8 mouse cellular contexts compared by ENCODE assay signal in the genomic region with DNA sequence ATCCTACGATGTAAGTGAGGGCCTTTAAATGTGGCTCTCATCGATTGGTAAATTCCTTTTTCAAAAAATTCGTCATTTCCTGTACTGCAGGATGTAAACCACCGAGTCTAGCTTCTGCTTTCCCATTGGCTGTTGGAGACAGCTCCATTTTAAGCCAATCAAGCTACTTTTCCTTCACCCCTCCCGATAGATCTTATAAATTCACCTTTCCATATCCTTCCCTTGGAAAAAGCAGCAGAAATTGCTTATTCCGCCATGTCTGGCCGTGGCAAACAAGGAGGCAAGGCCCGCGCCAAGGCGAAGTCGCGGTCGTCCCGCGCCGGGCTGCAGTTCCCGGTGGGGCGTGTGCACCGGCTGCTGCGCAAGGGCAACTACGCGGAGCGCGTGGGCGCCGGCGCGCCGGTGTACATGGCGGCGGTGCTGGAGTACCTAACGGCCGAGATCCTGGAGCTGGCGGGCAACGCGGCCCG. TPM values are rescaled to one million over a fixed set of nuclear protein-coding genes. Genes with fewer than 3 reads are reported as not detected.
DNase-seq lines count a peak whose midpoint lies in the region; ATAC-seq and TF ChIP-seq lines count a peak whose summit lies in the region.

A gene (minus strand): TSS at position 49 of the 470 bp plus-strand sequence.
A gene (plus strand): TSS at position 205 of the 470 bp plus-strand sequence.

- DNase-seq in ES-E14 (ENCODE audit: low read depth, low spot score), result no peak
- DNase-seq in cerebellum, adult 11-12 months, result peak; percentile 79
- peak; percentile 61 for DNase-seq in heart, postnatal 25 days (ENCODE audit: low spot score)
- DNase-seq in layer of hippocampus, adult 11-12 months (ENCODE audit: low spot score), result peak; percentile 79
- peak; percentile 79 for DNase-seq in liver, postnatal 0 days
- DNase-seq in testis, postnatal 10 days (ENCODE audit: low spot score), result peak; percentile 70

- peaks cover 0 to 3% of the 10 kb centered on the region in 2 experiments; a peak in 2 of 4 replicates for H3K4me1 ChIP-seq in ES-E14 (ENCODE audit: control insufficient read depth in 2 of 2, insufficient read depth in 2 of 2, low read length in 2 of 2, poor library complexity in 1 of 2)
- peaks cover 43% of the 10 kb centered on the region for H3K4me1 ChIP-seq in forebrain, embryonic 15.5 days
- peaks cover 40% of the 10 kb centered on the region for H3K4me1 ChIP-seq in liver, postnatal 0 days (ENCODE audit: insufficient read depth)
- H3K4me1 ChIP-seq in neural tube, embryonic 14.5 days (ENCODE audit: control insufficient read depth, insufficient read depth, low read length), result peaks cover 13% of the 10 kb centered on the region

- peak within 1 kb of the TSS; percentile 93 for H3K27ac ChIP-seq in ES-E14 (ENCODE audit: insufficient read depth, low read depth, low read length, poor library complexity, severe bottlenecking)
- H3K27ac ChIP-seq in forebrain, embryonic 15.5 days (replicated peaks), result peak within 1 kb of the TSS; percentile 98
- H3K27ac ChIP-seq in liver, postnatal 0 days (ENCODE audit: low read depth), result peak within 1 kb of the TSS; percentile 99
- peak within 1 kb of the TSS; percentile 95 for H3K27ac ChIP-seq in neural tube, embryonic 14.5 days (ENCODE audit: low read depth, low read length)

- H3K27me3 ChIP-seq in forebrain, embryonic 15.5 days, result no peaks in the 10 kb centered on the region
- no peaks in the 10 kb centered on the region for H3K27me3 ChIP-seq in liver, postnatal 0 days (ENCODE audit: insufficient read depth, low read length)
- no peaks in the 10 kb centered on the region for H3K27me3 ChIP-seq in neural tube, embryonic 14.5 days (ENCODE audit: control insufficient read depth, insufficient read depth, low read length)

- peak; percentile 89 for ATAC-seq in forebrain, embryonic 15.5 days (replicated peaks)
- ATAC-seq in liver, postnatal 0 days, result peak; percentile 62
- peak; percentile 92 for ATAC-seq in neural tube, embryonic 14.5 days (ENCODE audit: low read depth)

- under 1% methylated on average over 37 of the region's 37 CpGs for WGBS in forebrain, embryonic 15.5 days
- under 1% methylated on average over 37 of the region's 37 CpGs for WGBS in liver, postnatal 0 days (ENCODE audit: insufficient replicate concordance)
- under 1% methylated on average over 37 of the region's 37 CpGs for WGBS in neural tube, embryonic 14.5 days

- TF ChIP-seq CTCF in liver, postnatal 0 days (IDR thresholded peaks at IDR 0.05; ENCODE audit: low read depth), result no peak

- H3K4me2 ChIP-seq in forebrain, embryonic 15.5 days (replicated peaks), result peak within 1 kb of the TSS; percentile 89
- peak within 1 kb of the TSS; percentile 70 for H3K4me2 ChIP-seq in liver, postnatal 0 days (ENCODE audit: low read depth, low read length)
- H3K4me2 ChIP-seq in neural tube, embryonic 14.5 days (ENCODE audit: low read depth, low read length), result peak within 1 kb of the TSS; percentile 83

- intact Hi-C loops in heart, postnatal 25 days (cut with DNase I), result loop anchor here (2.0 kb wide), 2 partner anchors 49 kb away; a partner anchor contains a TSS

- in situ Hi-C loops in ES-E14 (cut with MboI; ENCODE audit: low sequenced_read_pairs in 2 of 2, unreplicated experiment in 2 of 2), result no loop called here

- H3K9ac ChIP-seq in ES-E14 (ENCODE audit: insufficient read depth, low read depth, low read length, poor library complexity, severe bottlenecking), result peak within 1 kb of the TSS; percentile 95
- peak within 1 kb of the TSS; percentile 67 for H3K9ac ChIP-seq in forebrain, embryonic 15.5 days (replicated peaks)
- H3K9ac ChIP-seq in liver, postnatal 0 days (replicated peaks), result peak within 1 kb of the TSS; percentile 93
- H3K9ac ChIP-seq in neural tube, embryonic 14.5 days (replicated peaks; ENCODE audit: low read depth, low read length), result peak within 1 kb of the TSS; percentile 54

- H3K36me3 ChIP-seq in ES-E14 (ENCODE audit: control insufficient read depth, insufficient read depth, low read length, poor library complexity, severe bottlenecking), result no peaks in the 10 kb centered on the region
- H3K36me3 ChIP-seq in forebrain, embryonic 15.5 days, result no peaks in the 10 kb centered on the region
- H3K36me3 ChIP-seq in liver, postnatal 0 days (replicated peaks; ENCODE audit: insufficient read depth, low read length), result no peaks in the 10 kb centered on the region
- H3K36me3 ChIP-seq in neural tube, embryonic 14.5 days (ENCODE audit: control insufficient read depth, insufficient read depth, low read length), result no peaks in the 10 kb centered on the region

- H3K4me3 ChIP-seq in ES-E14 (ENCODE audit: insufficient read depth in 1 of 2, low read depth in 1 of 2, low read length in 2 of 2, poor library complexity in 1 of 2, severe bottlenecking in 1 of 2), result peak within 1 kb of the TSS; percentile 75 to 77
- peak within 1 kb of the TSS; percentile 48 for H3K4me3 ChIP-seq in forebrain, embryonic 15.5 days
- H3K4me3 ChIP-seq in liver, postnatal 0 days (ENCODE audit: low read depth, low read length), result peak within 1 kb of the TSS; percentile 67
- H3K4me3 ChIP-seq in neural tube, embryonic 14.5 days (ENCODE audit: low read depth, low read length), result peak within 1 kb of the TSS; percentile 48

- H3K9me3 ChIP-seq in ES-E14 (ENCODE audit: control insufficient read depth, insufficient read depth, low read depth, low read length), result no peaks in the 10 kb centered on the region
- no peaks in the 10 kb centered on the region for H3K9me3 ChIP-seq in forebrain, embryonic 15.5 days
- no peaks in the 10 kb centered on the region for H3K9me3 ChIP-seq in liver, postnatal 0 days (ENCODE audit: low read length)
- no peaks in the 10 kb centered on the region for H3K9me3 ChIP-seq in neural tube, embryonic 14.5 days (ENCODE audit: control insufficient read depth, low read length)

- TF ChIP-seq EP300 in liver, postnatal 0 days (IDR thresholded peaks at IDR 0.05; ENCODE audit: low read depth), result peak; percentile 45; the same call in 1 of the 2 replicates

TF ChIP-seq in ES-E14, 5 proteins besides CTCF, POLR2A, EP300 and RAD21:
- TF ChIP-seq ZNF384 (IDR thresholded peaks at IDR 0.05; ENCODE audit: low read depth, low read length) (no peak), MAFK (IDR thresholded peaks at IDR 0.05; ENCODE audit: insufficient read depth, low read depth, low read length) (no peak), HCFC1 (IDR thresholded peaks at IDR 0.05; ENCODE audit: borderline replicate concordance, insufficient read depth, low read length) (0 out of 2 replicates have a peak, but pooled peaks have one; percentile 7), CHD2 (IDR thresholded peaks at IDR 0.05; ENCODE audit: low read depth, low read length) (peak; percentile 3; the same call in 1 of the 2 replicates)

RNA-seq across cellular contexts. Expression of the first gene that starts in this region (rescaled TPM):
- total RNA-seq in ES-E14 (2012; rRNA removed), result 70.8 and 76.4 TPM in 2 replicates
- 71.8 and 75.5 TPM in 2 replicates for polyA plus RNA-seq in forebrain, embryonic 15.5 days (2015; fragmentation: Nextera tagmentation; extraction: Ambion mirVana)
- 10 to 100 TPM; 19.3 to 22.2 TPM for total RNA-seq in heart, postnatal 25 days (2021)
- 49.2 and 49.3 TPM in 2 replicates for polyA plus RNA-seq in liver, postnatal 0 days (2015; fragmentation: Nextera tagmentation; extraction: Ambion mirVana)
- 61.5 and 69.0 TPM in 2 replicates for polyA plus RNA-seq in neural tube, embryonic 14.5 days (2014; fragmentation: Nextera tagmentation; extraction: Ambion mirVana)

RNA-seq across cellular contexts. Expression of the second gene that starts in this region (rescaled TPM):
- 54.2 and 70.0 TPM in 2 replicates for total RNA-seq in ES-E14 (2012; rRNA removed)
- polyA plus RNA-seq in forebrain, embryonic 15.5 days (2015; fragmentation: Nextera tagmentation; extraction: Ambion mirVana), result 0.46 TPM in 1 of 2 replicates, not detected in the other
- total RNA-seq in heart, postnatal 25 days (2021), result 1 to 10 TPM; 3.0 to 3.4 TPM
- 0.46 TPM in 1 of 2 replicates, not detected in the other for polyA plus RNA-seq in liver, postnatal 0 days (2015; fragmentation: Nextera tagmentation; extraction: Ambion mirVana)
- polyA plus RNA-seq in neural tube, embryonic 14.5 days (2014; fragmentation: Nextera tagmentation; extraction: Ambion mirVana), result 0.71 and 0.72 TPM in 2 replicates

Comparison
In these comparisons a context has a peak if more than half of its experiments do, and no peak if none do; other contexts are left out.
1. RNA of the second gene that starts in this region (total RNA-seq): 54.2 to 70.0 TPM in ES-E14; 3.0 to 3.4 TPM in heart, postnatal 25 days; every median in the first group is over 10 times any median in the second.
2. Peak in every context shown above with its lines, with median percentiles within 50 percentile points of each other: H3K27ac ChIP-seq, H3K4me3 ChIP-seq, H3K9ac ChIP-seq, ATAC-seq and H3K4me2 ChIP-seq.